Mouse (Mus musculus): ENCODE measurements around the gene 2010300C02Rik. TPM values are rescaled to one million over a fixed set of nuclear protein-coding genes. Genes with fewer than 3 reads are reported as not detected.

The 2010300C02Rik gene
- polyA plus RNA-seq, 1 experiment from 2014 or later, result 6.6 TPM

DNA sequence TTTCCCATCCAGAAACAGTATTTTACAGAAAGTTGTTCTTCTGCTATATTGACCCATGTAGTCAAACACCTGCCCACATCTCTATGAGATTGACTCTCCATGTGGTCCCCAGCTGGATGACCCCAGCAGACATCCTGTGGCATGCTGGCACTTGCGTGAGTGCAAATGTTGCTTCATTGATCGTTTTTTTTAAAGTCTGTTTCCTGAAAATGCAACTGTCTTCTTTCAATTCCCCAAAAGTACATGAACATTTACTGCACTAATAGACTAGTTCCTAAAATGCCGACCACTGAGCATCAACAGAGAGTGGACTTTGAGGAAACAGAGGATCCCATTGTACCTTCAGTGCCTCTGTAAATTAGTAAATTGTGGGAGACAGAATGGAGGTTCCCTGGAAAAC, 157.9 kb downstream of the 2010300C02Rik start:
- H3K36me3 ChIP-seq (ENCODE audit: control insufficient read depth, insufficient read depth, low read length), result no peaks in the 10 kb centered on the region

More for the DNA sequence above, 157.9 kb downstream of the 2010300C02Rik start:
- ATAC-seq (ENCODE audit: insufficient number of reproducible peaks, insufficient read depth, low FRiP score, low read depth), result no peak
- Histone ChIP-seq H3K9me3 (ENCODE audit: control insufficient read depth, low read depth, low read length) (no peaks in the 10 kb centered on the region), H3K4me3 (ENCODE audit: low read depth, low read length) (no peak overlapping the region), H3K4me2 (replicated peaks; ENCODE audit: low read depth, low read length) (no peak overlapping the region), H3K9ac (replicated peaks; ENCODE audit: low read depth, low read length) (no peak overlapping the region), H3K4me1 (ENCODE audit: control insufficient read depth, insufficient read depth, low read length) (no peaks in the 10 kb centered on the region), H3K27ac (ENCODE audit: low read length) (no peak overlapping the region), H3K27me3 (ENCODE audit: control insufficient read depth, insufficient read depth, low read length) (no peaks in the 10 kb centered on the region)
- WGBS, result 81% methylated on average over 3 of the region's 3 CpGs

Other genes with a start within 250 kb of the 2010300C02Rik start
- 16.4 and 18.6 TPM in 2 replicates for gene Mgat4a, start 179.1 kb downstream of the 2010300C02Rik start, polyA plus RNA-seq (2014; fragmentation: Nextera tagmentation; extraction: Ambion mirVana)
- 6.1 and 6.3 TPM in 2 replicates for gene Tsga10, start 146.3 kb upstream of the 2010300C02Rik start, polyA plus RNA-seq (2014; fragmentation: Nextera tagmentation; extraction: Ambion mirVana)
- 8.5 and 10.2 TPM in 2 replicates for gene Lipt1, start 151.7 kb upstream of the 2010300C02Rik start, polyA plus RNA-seq (2014; fragmentation: Nextera tagmentation; extraction: Ambion mirVana)
- 28.8 and 33.0 TPM in 2 replicates for gene Mitd1, start 170.3 kb upstream of the 2010300C02Rik start, polyA plus RNA-seq (2014; fragmentation: Nextera tagmentation; extraction: Ambion mirVana)
- 249 and 272 TPM in 2 replicates for gene Mrpl30, start 170.4 kb upstream of the 2010300C02Rik start, polyA plus RNA-seq (2014; fragmentation: Nextera tagmentation; extraction: Ambion mirVana)
- gene Lyg2, start 196.4 kb upstream of the 2010300C02Rik start, polyA plus RNA-seq (2014; fragmentation: Nextera tagmentation; extraction: Ambion mirVana), result not detected in 2 replicates
- gene Lyg1, start 237.7 kb upstream of the 2010300C02Rik start, polyA plus RNA-seq (2014; fragmentation: Nextera tagmentation; extraction: Ambion mirVana), result not detected in 2 replicates